Mouse (Mus musculus) left cerebral cortex, postnatal 25 days (tissue): Measurements from ENCODE around the gene Slc6a2. TPM values are rescaled to one million over a fixed set of nuclear protein-coding genes. Genes with fewer than 3 reads are reported as not detected.

Experiments used
- DNase-seq, 2 experiments: peaks; one replicate each; pipeline ENCODE4 v3.0.0; 2022; ENCODE audit warnings: low spot score in 2 of 2, mixed read lengths in 1 of 2
- intact Hi-C: fragments of 180-260 bp; cut with DNase I; formaldehyde crosslinking; loops from one replicate; pipeline ENCODE4 v1.15.1; 2025
- total RNA-seq, 2 experiments: library from RNA; stranded (reverse); gene quantifications; 2 replicates each; pipeline ENCODE4 v1.2.3; 2021

Slc6a2 gene
- under 1 TPM; 0.07 to 0.11 TPM for total RNA-seq

GRCm38 (mm10) chr8:92959779-92960178 is at the start of gene Slc6a2:
Slc6a2 (plus strand) TSS chr8:92960079.
- intact Hi-C loops: no loop called here
- DNase-seq: no peak

DNA sequence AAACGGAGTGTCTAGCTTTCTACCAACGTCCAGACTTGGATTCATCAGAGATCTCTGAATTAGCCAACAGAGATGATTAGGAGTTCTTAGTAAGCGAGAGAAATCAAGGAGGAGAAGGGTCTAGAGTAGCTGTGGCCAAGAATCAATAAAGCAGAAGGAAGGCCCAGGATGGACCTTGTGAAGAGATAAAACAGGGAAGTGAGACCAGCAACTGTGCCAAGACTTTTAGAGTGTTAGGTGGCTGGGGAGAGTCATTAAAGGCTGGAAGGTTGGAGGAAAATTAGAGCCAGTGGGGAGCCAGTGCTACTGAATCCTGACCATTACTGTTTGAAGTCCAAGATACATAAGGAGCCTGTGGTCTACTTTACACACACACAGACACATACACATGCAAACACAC is 48.4 kb upstream of the Slc6a2 start:
- intact Hi-C loops: no loop called here
- no peak for DNase-seq

DNA sequence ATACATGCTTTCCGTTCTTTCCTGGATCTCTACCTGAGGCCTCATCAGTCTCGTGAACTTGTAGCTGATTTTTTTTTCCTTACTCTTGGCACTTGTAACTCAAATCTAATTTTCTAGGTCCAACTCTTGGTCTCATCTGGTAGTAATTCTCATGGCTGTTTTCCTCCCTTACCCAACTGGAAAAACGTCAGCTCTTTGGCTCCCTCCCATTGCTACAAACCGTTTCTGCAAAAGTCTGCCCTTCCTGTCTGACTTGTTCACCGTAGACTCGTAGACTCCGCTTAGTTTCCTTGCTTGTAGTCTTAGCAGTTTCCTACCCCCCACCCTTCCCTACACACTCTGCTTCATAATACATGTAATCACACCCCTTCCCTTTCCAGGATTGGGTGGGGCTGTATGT is 46.5 kb upstream of the Slc6a2 start:
- no peak for DNase-seq
- intact Hi-C loops: no loop called here

- intact Hi-C loops: no loop called here
- DNase-seq: no peak
Observed at GRCm38 (mm10) chr8:92916082-92916481, 43.8 kb upstream of the Slc6a2 start.

DNA sequence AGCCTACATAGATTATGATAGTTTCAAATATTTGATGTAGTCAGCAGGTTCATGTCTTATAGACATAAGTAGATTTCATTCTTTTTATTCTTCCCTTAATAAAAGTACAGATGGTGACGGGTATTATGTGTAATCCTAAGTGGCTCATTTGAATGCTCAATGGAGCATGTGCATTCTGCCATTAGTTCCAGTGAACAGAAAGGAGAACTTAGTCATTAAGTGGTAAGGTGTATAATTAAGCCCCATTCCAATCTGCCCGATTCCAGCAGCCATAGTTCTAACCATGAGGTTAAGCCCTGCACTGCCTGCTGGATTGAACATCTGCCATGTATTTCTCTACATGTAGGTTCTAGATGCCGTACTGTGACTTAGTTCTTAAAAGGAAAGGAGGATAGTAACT is 38.1 kb upstream of the Slc6a2 start:
- DNase-seq: no peak
- intact Hi-C loops: loop anchor here (5.0 kb wide), 1 partner anchor 61 kb away; no protein-coding TSS in a partner anchor

DNA sequence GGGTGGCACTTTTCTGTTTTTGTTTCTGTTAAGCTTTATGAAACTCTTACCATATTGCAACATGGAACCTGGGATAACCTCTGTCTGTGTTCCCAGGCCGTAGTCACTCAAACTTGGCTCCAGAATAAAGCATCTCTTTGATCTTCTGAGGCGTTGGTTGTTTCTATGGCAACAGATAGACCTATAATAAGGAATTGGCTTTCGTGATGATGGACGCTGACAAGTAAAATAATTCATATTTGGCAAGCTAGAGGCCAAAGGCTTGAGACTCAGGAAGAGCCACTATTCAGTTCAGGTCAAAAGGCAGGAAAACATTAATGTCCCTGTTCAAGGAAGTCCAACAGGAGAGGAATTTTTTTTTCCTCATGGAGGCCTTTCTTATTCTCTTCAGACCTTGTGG is 30.9 kb upstream of the Slc6a2 start:
- no peak for DNase-seq
- intact Hi-C loops: no loop called here

DNA sequence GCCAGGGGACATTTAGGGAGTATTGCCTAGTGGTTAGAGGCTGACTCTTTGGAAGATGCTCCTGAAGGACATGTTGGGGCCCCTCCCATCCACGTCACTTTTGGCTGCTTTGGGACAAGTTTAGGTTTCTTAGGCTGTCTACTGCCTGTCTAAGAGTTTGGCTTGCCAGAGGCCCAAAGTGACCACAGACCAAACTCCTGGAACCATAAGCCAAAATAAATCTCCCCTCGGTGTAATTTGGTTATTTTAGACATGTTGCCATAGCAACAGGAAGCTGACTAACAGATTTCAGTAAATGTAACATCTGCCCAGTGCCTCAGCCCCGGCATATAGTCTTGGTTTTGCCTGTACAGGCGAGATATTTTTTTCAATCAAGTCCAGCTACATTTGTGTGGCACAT is 21.8 kb upstream of the Slc6a2 start:
- no peak for DNase-seq
- intact Hi-C loops: no loop called here

- intact Hi-C loops: no loop called here
- no peak for DNase-seq
Observed at GRCm38 (mm10) chr8:92949071-92949470, 10.8 kb upstream of the Slc6a2 start.

DNA sequence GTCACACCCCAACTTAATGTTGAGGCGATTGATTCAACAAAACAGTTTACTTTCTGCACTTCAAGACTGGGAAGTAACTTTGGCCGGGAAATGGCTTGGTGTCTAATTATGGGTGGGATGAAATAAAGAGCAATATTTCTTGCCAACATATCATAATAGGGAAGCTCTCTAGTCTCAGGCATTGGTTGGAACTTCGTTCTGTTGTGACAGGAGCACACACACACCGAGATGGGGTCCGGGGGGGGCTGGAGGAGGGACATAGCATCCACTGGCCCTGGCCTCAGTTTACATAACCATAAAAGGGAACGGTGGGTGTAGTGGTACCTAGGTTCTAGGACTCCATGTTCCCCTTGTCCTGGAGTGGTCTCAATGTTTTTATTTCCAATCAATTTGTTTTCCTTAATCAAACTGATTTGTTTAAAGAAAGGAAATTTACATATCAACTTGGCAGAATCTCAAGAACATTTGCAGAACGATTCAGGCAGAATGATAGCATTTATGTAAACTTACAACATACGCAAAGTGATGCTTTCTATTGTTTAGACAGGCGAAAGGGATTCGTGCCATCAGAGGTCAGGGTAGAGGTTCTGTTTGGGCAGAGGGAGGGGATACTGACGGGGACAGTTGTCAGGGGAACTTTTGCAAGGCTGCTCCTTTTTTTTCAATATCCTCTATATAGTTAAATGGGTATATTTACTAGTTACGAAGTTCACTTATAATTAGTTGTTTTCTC is 9.1 kb upstream of the Slc6a2 start:
- intact Hi-C loops: no loop called here

GRCm38 (mm10) chr8:92954044-92954443 is 5.8 kb upstream of the Slc6a2 start:
- intact Hi-C loops: no loop called here

More for the DNA sequence above, 9.1 kb upstream of the Slc6a2 start:
- DNase-seq: no peak

GRCm38 (mm10) chr8:92960451-92960911 is 602 bp downstream of the Slc6a2 start:
- no peak for DNase-seq
- intact Hi-C loops: no loop called here

More at GRCm38 (mm10) chr8:92954044-92954443, 5.8 kb upstream of the Slc6a2 start:
- DNase-seq: no peak

- intact Hi-C loops: no loop called here
- DNase-seq: no peak
Observed at GRCm38 (mm10) chr8:92961088-92961487, 1.2 kb downstream of the Slc6a2 start.

- intact Hi-C loops: no loop called here
- no peak for DNase-seq
Observed at GRCm38 (mm10) chr8:92964556-92964955, 4.7 kb downstream of the Slc6a2 start.

GRCm38 (mm10) chr8:92972949-92973348 is 13.1 kb downstream of the Slc6a2 start:
- peak in 1 of 2 experiments; percentile 23 for DNase-seq
- intact Hi-C loops: no loop called here

DNA sequence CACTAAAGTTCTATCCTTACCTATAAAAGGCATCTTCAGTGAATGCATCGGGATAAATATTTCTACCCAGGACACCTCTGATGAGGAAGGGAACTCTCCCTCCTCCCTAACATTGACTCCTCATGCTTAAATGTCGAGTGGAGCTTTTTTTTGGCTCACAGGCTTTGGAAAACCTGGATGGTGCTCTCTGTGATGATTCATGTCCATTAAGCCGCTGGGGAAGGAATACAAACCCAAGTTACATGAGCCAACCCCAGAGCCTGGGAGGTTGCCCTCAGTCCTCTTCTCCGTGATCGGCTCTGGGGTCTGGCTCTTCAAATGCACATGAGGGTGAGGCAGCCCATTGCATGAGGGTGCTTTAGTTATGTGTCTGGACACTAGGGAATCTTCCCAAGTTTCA is 16.8 kb downstream of the Slc6a2 start:
- intact Hi-C loops: no loop called here
- no peak for DNase-seq

DNA sequence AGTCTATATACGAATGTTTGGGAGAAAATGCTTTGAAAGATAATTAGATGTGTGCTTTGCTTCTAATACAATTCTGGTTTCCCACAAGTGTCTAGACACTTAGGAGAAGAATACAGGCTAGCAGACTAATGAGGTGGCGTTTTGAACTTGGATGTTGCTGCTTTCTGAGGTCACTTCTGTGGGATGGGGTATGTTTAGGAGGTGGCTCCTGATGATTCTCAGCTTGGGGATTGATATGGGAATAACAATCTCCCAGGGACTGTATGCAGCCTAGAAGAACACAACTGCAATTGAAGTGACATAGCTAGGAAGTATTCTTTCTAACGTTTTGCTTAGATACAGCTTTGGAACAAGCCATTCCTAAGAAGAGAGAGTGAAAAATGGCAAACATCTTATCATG is 22.6 kb downstream of the Slc6a2 start:
- intact Hi-C loops: loop anchor here (5.0 kb wide), 1 partner anchor 60 kb away; no protein-coding TSS in a partner anchor
- DNase-seq: no peak

GRCm38 (mm10) chr8:92984376-92984775 is 24.5 kb downstream of the Slc6a2 start:
- DNase-seq: peak in 1 of 2 experiments; percentile 42
- intact Hi-C loops: loop anchor here (5.0 kb wide), 1 partner anchor 62 kb away; no protein-coding TSS in a partner anchor

DNA sequence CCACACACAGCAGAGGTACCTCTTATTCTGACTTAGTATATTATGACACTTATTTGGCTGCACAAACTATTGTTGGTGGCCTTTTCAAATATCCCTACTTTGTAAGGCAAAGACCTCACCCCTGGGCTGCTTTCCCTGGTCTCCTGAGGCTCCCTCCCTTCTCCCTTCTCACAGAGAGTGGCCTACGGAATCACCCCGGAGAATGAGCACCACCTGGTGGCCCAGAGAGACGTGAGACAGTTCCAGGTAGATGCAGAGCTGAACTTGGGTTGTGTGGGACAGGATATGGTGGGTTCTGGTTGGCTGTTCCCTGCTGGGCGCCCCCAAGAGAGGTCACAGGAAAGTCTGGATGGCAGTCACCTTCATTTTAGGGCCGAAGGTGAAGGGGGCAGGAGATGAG is 37.0 kb downstream of the Slc6a2 start:
- DNase-seq: peak; percentile 58 to 72
- intact Hi-C loops: no loop called here

DNA sequence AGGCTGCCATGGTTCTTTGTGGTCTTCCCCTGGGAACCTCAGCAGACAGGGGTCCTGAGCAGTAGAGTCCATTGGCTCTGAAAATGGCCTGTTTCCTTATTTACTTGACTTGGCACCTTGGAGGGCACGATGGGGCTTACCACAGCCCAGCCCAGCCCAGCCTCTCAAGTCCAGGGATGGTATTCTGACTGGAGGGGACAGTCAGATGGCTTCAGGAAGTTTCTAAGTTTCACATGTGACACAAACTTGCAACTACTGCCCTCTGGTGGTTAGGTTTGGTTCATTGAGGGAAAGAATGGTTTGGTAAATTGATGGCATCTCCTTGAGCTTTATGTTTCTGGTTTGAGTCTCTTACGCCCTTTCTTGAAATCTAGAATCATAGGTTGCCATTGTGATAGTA is 38.7 kb downstream of the Slc6a2 start:
- peak; percentile 46 to 72 for DNase-seq
- intact Hi-C loops: loop anchor here (1.0 kb wide), 1 partner anchor 180 kb away; no protein-coding TSS in a partner anchor

GRCm38 (mm10) chr8:93010286-93010685 is 50.4 kb downstream of the Slc6a2 start:
- intact Hi-C loops: loop anchor here (2.0 to 10.0 kb wide), 4 partner anchors 37 to 485 kb away; partner anchors contain the start of gene Ces1a
- peak; percentile 52 to 68 for DNase-seq

- peak; percentile 87 for DNase-seq
- intact Hi-C loops: loop anchor here (1.0 to 10.0 kb wide), 6 partner anchors 36 to 483 kb away; partner anchors contain the start of gene Ces1a
Observed at GRCm38 (mm10) chr8:93011439-93011838, 51.6 kb downstream of the Slc6a2 start.
